Mouse (Mus musculus): ENCODE measurements around the gene Fmod. TPM values are rescaled to one million over a fixed set of nuclear protein-coding genes. Genes with fewer than 3 reads are reported as not detected.
A peak's percentile ranks its signal among the peaks of the same experiment; 100 is the strongest.

The Fmod gene
- total RNA-seq, 2 experiments from 2014 or later, result 6.0 to 7.4 TPM

- peak overlapping the region; percentile 48 for H3K4me3 ChIP-seq
- peak overlapping the region; percentile 99 for H3K27ac ChIP-seq
- peak; percentile 77 for TF ChIP-seq CTCF (conservative IDR thresholded peaks at IDR 0.05)
- no peak for DNase-seq (ENCODE audit: low spot score in 2 of 2)
These were observed 23.0 kb downstream of the Fmod start for GRCm38 (mm10) chr1:134059739-134060695.

- peak overlapping the region; percentile 48 for H3K4me3 ChIP-seq
- peak; percentile 84 to 96 for DNase-seq (ENCODE audit: low spot score in 2 of 2)
- TF ChIP-seq CTCF (conservative IDR thresholded peaks at IDR 0.05), result peak; percentile 30; the same call in 1 of the 2 replicates
- peak overlapping the region; percentile 99 for H3K27ac ChIP-seq
These were observed 24.0 kb downstream of the Fmod start for GRCm38 (mm10) chr1:134060849-134061569.

- TF ChIP-seq CTCF (conservative IDR thresholded peaks at IDR 0.05), result no peak
- no peak overlapping the region for H3K4me3 ChIP-seq
- H3K27ac ChIP-seq, result peak overlapping the region; percentile 99
- DNase-seq (ENCODE audit: low spot score in 2 of 2), result no peak
These were observed 24.9 kb downstream of the Fmod start for GRCm38 (mm10) chr1:134061915-134062314.

- Histone ChIP-seq H3K4me3 (peak overlapping the region; percentile 38), H3K27ac (peak overlapping the region; percentile 99)
- DNase-seq (ENCODE audit: low spot score in 2 of 2), result peak in 1 of 2 experiments; percentile 33
- TF ChIP-seq CTCF (conservative IDR thresholded peaks at IDR 0.05), result no peak
These were observed 25.5 kb downstream of the Fmod start for GRCm38 (mm10) chr1:134062411-134063085.

- no peak for TF ChIP-seq CTCF (conservative IDR thresholded peaks at IDR 0.05)
- H3K4me3 ChIP-seq, result peak overlapping the region; percentile 38
- H3K27ac ChIP-seq, result peak overlapping the region; percentile 99
- peak; percentile 54 to 66 for DNase-seq (ENCODE audit: low spot score in 2 of 2)
These were observed 26.2 kb downstream of the Fmod start for GRCm38 (mm10) chr1:134063086-134063772.

GRCm38 (mm10) chr1:134063773-134064125 lies 26.7 kb downstream of the Fmod start:
- H3K4me3 ChIP-seq, result peak overlapping the region; percentile 38
- DNase-seq (ENCODE audit: low spot score in 2 of 2), result no peak
- TF ChIP-seq CTCF (conservative IDR thresholded peaks at IDR 0.05), result no peak
- peak overlapping the region; percentile 99 for H3K27ac ChIP-seq

GRCm38 (mm10) chr1:134064296-134064831 lies 27.3 kb downstream of the Fmod start:
- DNase-seq (ENCODE audit: low spot score in 2 of 2), result no peak
- H3K27ac ChIP-seq, result peak overlapping the region; percentile 99
- no peak for TF ChIP-seq CTCF (conservative IDR thresholded peaks at IDR 0.05)
- no peak overlapping the region for H3K4me3 ChIP-seq

- DNase-seq (ENCODE audit: low spot score in 2 of 2), result no peak
- Histone ChIP-seq H3K4me3 (no peak overlapping the region), H3K27ac (peak overlapping the region; percentile 99; the same call in 1 of the 2 replicates)
- TF ChIP-seq CTCF (conservative IDR thresholded peaks at IDR 0.05), result no peak
These were observed 28.3 kb downstream of the Fmod start for GRCm38 (mm10) chr1:134065241-134065809.

- Histone ChIP-seq H3K27ac (no peak overlapping the region), H3K4me3 (no peak overlapping the region)
- DNase-seq (ENCODE audit: low spot score in 2 of 2), result no peak
- TF ChIP-seq CTCF (conservative IDR thresholded peaks at IDR 0.05), result no peak
These were observed 29.5 kb downstream of the Fmod start for GRCm38 (mm10) chr1:134066554-134066953.

GRCm38 (mm10) chr1:134067143-134067619 lies 30.1 kb downstream of the Fmod start:
- TF ChIP-seq CTCF (conservative IDR thresholded peaks at IDR 0.05), result no peak
- DNase-seq (ENCODE audit: low spot score in 2 of 2), result no peak
- no peak overlapping the region for H3K4me3 ChIP-seq
- no peak overlapping the region for H3K27ac ChIP-seq

GRCm38 (mm10) chr1:134070099-134070669 lies 33.1 kb downstream of the Fmod start:
- no peak for DNase-seq (ENCODE audit: low spot score in 2 of 2)
- no peak for TF ChIP-seq CTCF (conservative IDR thresholded peaks at IDR 0.05)
- H3K27ac ChIP-seq, result no peak overlapping the region

More at GRCm38 (mm10) chr1:134070099-134070669, 33.1 kb downstream of the Fmod start:
- H3K4me3 ChIP-seq, result no peak overlapping the region

All from layer of hippocampus, adult 2 months (tissue).